Mouse (Mus musculus) limb, embryonic 12.5 days (tissue): ENCODE results near the gene Pdcd4. TPM values are rescaled to one million over a fixed set of nuclear protein-coding genes. Genes with fewer than 3 reads are reported as not detected.

Source experiments
- ATAC-seq: fragments of 200-750 bp; cut with Nextera tagmentation; 2 replicates; pipeline ENCODE4 v1.8.0; 2017; ENCODE audit warnings: low read depth, moderate TSS enrichment; ENCODE audit not compliant: insufficient number of reproducible peaks, insufficient read depth, low FRiP score, low TSS enrichment
- H3K27ac ChIP-seq: fragments of 300-500 bp; sonication (generic); 2 replicates; pipeline ENCODE4 v1.5.1; 2016; ENCODE audit warnings: mild to moderate bottlenecking, moderate library complexity
- H3K27me3 ChIP-seq: fragments of 300-500 bp; sonication (generic); 2 replicates; pipeline ENCODE4 v1.6.1; 2016; ENCODE audit warnings: mild to moderate bottlenecking, moderate library complexity
- H3K36me3 ChIP-seq: fragments of 300-500 bp; sonication (generic); 2 replicates; pipeline ENCODE4 v1.6.1; 2016; ENCODE audit warnings: mild to moderate bottlenecking, moderate library complexity
- H3K4me1 ChIP-seq: fragments of 300-500 bp; sonication (generic); replicated peaks from 2 replicates; pipeline ENCODE4 v1.6.1; 2016
- H3K4me2 ChIP-seq: fragments of 300-500 bp; sonication (generic); 2 replicates; pipeline ENCODE4 v1.6.1; 2016; ENCODE audit warnings: mild to moderate bottlenecking, moderate library complexity
- H3K4me3 ChIP-seq: fragments of 300-500 bp; sonication (generic); replicated peaks from 2 replicates; pipeline ENCODE4 v1.5.1; 2016; ENCODE audit warnings: mild to moderate bottlenecking
- H3K9ac ChIP-seq: fragments of 300-500 bp; sonication (generic); replicated peaks from 2 replicates; pipeline ENCODE4 v1.6.1; 2016; ENCODE audit warnings: mild to moderate bottlenecking, moderate library complexity
- H3K9me3 ChIP-seq: fragments of 300-500 bp; sonication (generic); 2 replicates; pipeline ENCODE4 v1.6.1; 2016; ENCODE audit warnings: mild to moderate bottlenecking, moderate library complexity
- WGBS: fragments of 180-500 bp; shearing (Covaris S2); methylation state at CpG from one replicate; pipeline ENCODE4 v1.1.7; 2016; 5-methylcytosine and 5-hydroxymethylcytosine counted together
- polyA plus RNA-seq: library from polyadenylated mRNA; unstranded; fragments of >200 nt; fragmentation: Nextera tagmentation; extraction: Ambion mirVana; gene quantifications from 2 replicates; pipeline ENCODE4 v1.2.1, GENCODE M21; 2016

Gene Pdcd4
- polyA plus RNA-seq, 1 experiment from 2014 or later: 107 TPM

DNA sequence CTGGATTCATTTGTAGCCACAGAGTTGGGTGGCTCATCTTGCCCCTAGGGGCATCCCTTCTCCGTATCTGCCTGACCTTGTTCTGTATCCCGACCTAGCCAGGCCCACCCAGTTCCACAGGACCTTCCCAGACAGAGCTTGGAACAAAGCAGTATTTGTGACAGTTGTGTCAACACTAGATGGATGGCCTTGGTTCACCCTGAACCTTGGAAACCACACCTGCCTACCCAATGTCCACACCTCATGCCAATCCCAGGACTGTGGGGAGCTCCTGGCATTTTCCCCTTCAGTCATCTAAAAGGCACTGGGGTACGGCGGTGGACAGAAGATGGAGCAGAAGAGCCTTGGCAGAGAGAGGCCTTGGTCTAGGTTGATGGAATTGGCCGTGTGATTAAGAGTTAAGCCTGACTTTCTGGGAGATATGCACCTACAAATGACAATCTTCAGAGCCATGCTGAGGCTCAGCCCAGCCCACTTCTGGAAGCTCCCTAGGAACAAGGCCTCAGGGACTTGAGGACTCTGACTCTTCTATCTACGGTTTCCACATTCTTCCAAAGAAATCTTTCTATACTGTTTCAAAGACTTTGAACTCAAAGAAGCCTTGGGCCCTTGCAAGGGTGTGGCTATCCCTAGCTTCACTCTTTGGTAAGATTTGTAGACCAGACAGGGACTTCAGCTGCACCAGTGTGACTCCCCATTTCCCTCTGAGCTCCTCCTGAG lies 18.9 kb upstream of the Pdcd4 start:
- 0 out of 2 replicates have a peak, but pooled peaks cover 4% of the 10 kb centered on the region for H3K27me3 ChIP-seq
- no peak for ATAC-seq
- 87% methylated on average over 6 of the region's 6 CpGs for WGBS
- peaks cover 8% of the 10 kb centered on the region; the same call in 1 of the 2 replicates for H3K4me1 ChIP-seq
- H3K27ac ChIP-seq: no peak overlapping the region
- H3K4me2 ChIP-seq: no peak overlapping the region
- no peak overlapping the region for H3K9ac ChIP-seq
- H3K4me3 ChIP-seq: no peak overlapping the region
- no peaks in the 10 kb centered on the region for H3K9me3 ChIP-seq
- H3K36me3 ChIP-seq: no peaks in the 10 kb centered on the region

DNA sequence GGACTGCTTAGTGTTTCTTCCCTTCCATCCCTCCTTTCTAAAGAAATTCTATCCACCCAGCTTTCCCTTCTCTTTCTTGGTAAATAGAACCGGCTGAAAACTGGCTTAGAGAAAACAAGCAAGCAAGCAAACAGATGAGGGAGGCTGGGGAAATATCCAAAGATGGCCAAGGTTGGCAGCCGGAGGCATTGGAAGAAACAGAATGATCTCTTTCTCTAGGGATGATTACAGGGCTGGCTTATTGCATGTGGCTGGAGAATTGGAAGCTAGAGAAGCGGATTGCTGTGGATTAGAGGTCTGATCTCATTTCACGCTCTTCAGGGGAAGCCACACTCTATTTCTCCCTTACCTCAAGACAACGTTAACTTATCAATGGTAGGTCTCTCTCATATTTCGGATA lies 16.8 kb upstream of the Pdcd4 start:
- Histone ChIP-seq H3K27ac (no peak overlapping the region), H3K9me3 (no peaks in the 10 kb centered on the region; the same call in 1 of the 2 replicates), H3K9ac (no peak overlapping the region), H3K4me1 (peaks cover 8% of the 10 kb centered on the region; the same call in 1 of the 2 replicates), H3K4me2 (no peak overlapping the region), H3K36me3 (no peaks in the 10 kb centered on the region), H3K27me3 (0 out of 2 replicates have a peak, but pooled peaks cover 4% of the 10 kb centered on the region), H3K4me3 (no peak overlapping the region)
- 87% methylated on average over 6 of the region's 6 CpGs for WGBS
- ATAC-seq: no peak

DNA sequence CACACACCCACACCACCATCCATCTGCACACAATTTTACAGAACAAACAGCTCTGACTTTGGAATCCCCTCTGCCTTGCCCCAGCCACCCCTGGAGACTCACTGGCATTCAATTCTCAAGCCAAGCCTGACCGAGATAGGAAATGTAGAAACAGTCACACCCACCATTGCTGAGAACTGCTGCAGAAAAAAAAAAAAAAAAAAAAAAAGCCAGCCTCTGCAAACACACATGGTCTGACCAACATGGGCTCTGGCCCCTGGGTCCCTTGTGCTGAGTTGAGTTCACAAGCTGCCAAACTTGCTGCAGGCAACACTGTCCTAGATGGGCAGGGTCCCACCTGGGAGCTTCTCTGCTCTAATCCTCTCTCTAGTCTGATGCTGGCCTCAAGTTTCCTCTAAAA lies 14.3 kb upstream of the Pdcd4 start:
- WGBS: 67% methylated on average over 1 of the region's 1 CpGs
- Histone ChIP-seq H3K27me3 (no peaks in the 10 kb centered on the region), H3K27ac (no peak overlapping the region), H3K4me3 (no peak overlapping the region), H3K4me1 (peaks cover 8% of the 10 kb centered on the region; the same call in 1 of the 2 replicates), H3K4me2 (no peak overlapping the region), H3K36me3 (no peaks in the 10 kb centered on the region), H3K9ac (no peak overlapping the region), H3K9me3 (no peaks in the 10 kb centered on the region; the same call in 1 of the 2 replicates)
- no peak for ATAC-seq

DNA sequence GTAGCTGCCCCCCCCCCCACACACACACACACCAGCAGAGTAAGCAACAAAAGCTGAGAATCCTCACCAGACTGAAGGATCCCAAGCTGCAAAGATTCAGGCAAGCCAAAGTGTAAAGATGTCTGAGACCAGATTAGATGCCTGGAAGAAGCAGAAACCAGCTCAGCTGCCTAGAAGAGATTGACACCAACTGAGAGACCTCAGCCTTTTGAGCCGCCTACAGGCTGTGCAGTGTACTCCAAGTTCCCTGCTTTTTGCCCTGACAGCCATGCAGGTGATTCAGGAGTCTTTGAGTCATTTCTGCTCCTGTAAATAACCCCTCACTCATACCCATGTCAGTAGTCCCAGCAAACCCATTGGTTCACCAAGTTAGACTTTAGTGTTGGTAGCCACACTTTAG lies 11.6 kb upstream of the Pdcd4 start:
- Histone ChIP-seq H3K4me1 (peaks cover 8% of the 10 kb centered on the region; the same call in 1 of the 2 replicates), H3K4me3 (no peak overlapping the region), H3K36me3 (no peaks in the 10 kb centered on the region), H3K27me3 (no peaks in the 10 kb centered on the region), H3K4me2 (no peak overlapping the region), H3K9ac (no peak overlapping the region), H3K27ac (no peak overlapping the region), H3K9me3 (no peaks in the 10 kb centered on the region; the same call in 1 of the 2 replicates)
- 73% methylated on average over 1 of the region's 1 CpGs for WGBS
- no peak for ATAC-seq

DNA sequence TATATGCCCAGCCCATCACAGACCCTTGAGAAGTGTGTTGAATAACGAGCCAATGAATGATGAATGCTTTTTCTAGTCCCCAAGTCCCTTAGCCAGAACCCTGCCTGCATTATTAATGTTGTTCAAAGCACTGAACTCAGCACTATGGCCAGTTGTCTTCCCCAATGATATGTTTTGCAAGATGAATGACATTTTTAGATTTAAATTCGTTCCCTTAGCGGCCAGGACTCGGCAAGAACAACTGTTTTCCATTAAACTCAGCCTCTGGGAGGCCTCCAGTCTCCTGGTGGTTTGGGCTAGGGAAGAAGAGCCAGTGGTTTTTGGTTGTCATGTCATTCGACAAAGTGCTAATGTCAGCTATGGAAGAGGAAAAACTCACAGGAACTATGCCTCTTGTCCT lies 10.2 kb upstream of the Pdcd4 start:
- Histone ChIP-seq H3K27ac (no peak overlapping the region), H3K4me1 (peaks cover 2% of the 10 kb centered on the region; the same call in 1 of the 2 replicates), H3K9me3 (no peaks in the 10 kb centered on the region; the same call in 1 of the 2 replicates), H3K9ac (no peak overlapping the region), H3K4me3 (no peak overlapping the region), H3K27me3 (no peaks in the 10 kb centered on the region), H3K4me2 (no peak overlapping the region), H3K36me3 (no peaks in the 10 kb centered on the region)
- ATAC-seq: no peak
- WGBS: 55% methylated on average over 5 of the region's 5 CpGs

DNA sequence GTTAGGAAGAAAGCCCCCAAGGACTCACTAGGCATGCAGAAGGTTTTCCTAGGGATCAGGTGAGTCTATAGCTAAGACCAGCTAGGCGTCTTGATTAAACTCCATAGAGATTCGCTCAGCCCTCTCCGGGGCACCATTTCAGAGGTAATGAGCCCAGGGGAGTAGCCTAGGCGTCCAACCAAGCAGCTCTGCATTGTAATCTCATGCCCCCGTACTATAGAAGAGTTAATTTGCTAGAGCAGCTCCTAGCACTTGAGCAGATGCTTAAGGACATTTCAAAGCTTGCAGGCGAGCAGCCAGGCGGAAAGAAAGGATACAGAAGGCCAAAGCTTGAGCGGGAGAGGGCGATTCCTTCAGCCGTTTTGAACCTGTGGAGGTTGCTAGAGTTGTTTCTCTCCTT lies 6.6 kb upstream of the Pdcd4 start:
- Histone ChIP-seq H3K36me3 (no peaks in the 10 kb centered on the region), H3K9ac (no peak overlapping the region), H3K27me3 (no peaks in the 10 kb centered on the region), H3K4me3 (no peak overlapping the region), H3K27ac (no peak overlapping the region), H3K4me1 (0 out of 2 replicates have a peak, but pooled peaks cover under 1% of the 10 kb centered on the region), H3K4me2 (no peak overlapping the region), H3K9me3 (no peaks in the 10 kb centered on the region)
- 79% methylated on average over 10 of the region's 10 CpGs for WGBS
- ATAC-seq: no peak

DNA sequence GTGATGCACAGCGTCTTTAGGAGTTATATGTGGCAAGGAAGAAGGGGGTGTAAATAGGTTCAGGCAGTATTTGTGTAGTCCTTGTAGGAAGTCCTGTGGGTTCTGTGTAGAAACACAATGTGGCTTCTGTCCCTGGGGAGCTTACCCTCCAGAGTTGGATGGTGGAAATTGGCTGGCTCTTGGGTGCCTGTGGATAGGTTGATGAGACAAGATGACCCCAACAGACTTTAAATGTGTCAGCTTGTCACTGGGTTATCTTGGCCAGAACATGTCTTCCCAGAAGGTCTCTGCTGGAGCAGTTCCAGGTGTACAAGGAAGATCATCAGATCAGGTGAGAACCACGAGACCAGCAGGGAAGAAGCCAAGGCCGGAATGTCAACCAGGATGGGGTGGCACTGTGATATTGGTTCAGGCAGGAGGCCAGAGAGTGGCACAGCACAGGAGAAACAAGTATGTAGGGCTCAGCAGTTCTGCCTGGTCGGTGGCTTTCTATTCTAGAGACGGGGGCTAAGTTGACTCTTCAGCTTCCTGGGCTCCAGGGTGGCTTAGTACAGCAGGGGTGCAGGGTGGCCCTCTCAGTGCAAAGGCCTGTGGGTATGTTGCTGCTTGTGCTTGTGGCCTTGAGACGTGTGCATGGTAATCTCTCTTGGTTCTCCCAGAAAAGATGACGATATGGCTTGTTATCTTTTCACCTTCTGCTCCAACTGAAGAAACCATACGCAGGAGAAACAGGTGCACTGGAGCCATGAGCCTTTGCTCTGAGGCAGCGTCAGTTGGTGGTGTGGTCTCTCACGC lies 5.3 kb upstream of the Pdcd4 start:
- peaks cover 10% of the 10 kb centered on the region; the same call in 1 of the 2 replicates for H3K4me1 ChIP-seq
- no peak overlapping the region for H3K4me3 ChIP-seq
- 85% methylated on average over 10 of the region's 10 CpGs for WGBS
- no peak overlapping the region for H3K27ac ChIP-seq
- H3K9me3 ChIP-seq: no peaks in the 10 kb centered on the region
- H3K36me3 ChIP-seq: no peaks in the 10 kb centered on the region
- no peak overlapping the region for H3K9ac ChIP-seq
- no peak for ATAC-seq
- no peak overlapping the region for H3K4me2 ChIP-seq
- H3K27me3 ChIP-seq: no peaks in the 10 kb centered on the region

DNA sequence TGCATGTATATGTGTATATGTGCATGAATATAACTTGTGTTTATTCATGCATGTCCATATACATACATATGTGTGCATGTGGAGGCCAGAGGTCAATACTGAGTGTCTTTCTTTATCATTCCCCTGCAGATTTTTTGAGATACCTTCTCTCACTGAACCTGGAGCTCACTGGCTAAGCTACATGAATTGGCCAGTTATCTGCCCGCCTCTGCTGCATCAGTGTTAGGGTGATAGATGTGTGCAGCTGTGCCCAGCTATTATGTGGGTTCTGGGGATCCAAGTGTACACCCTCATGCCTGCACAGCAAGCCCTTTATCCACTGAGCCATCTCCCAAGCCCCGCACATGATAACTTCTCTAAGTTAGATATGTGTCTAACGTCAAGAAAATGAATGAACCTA lies 4.2 kb upstream of the Pdcd4 start:
- Histone ChIP-seq H3K4me1 (peaks cover 21% of the 10 kb centered on the region), H3K36me3 (no peaks in the 10 kb centered on the region), H3K27me3 (no peaks in the 10 kb centered on the region), H3K4me2 (no peak overlapping the region), H3K9ac (no peak overlapping the region), H3K27ac (no peak overlapping the region), H3K9me3 (no peaks in the 10 kb centered on the region), H3K4me3 (no peak overlapping the region)
- 84% methylated on average over 3 of the region's 3 CpGs for WGBS
- no peak for ATAC-seq

DNA sequence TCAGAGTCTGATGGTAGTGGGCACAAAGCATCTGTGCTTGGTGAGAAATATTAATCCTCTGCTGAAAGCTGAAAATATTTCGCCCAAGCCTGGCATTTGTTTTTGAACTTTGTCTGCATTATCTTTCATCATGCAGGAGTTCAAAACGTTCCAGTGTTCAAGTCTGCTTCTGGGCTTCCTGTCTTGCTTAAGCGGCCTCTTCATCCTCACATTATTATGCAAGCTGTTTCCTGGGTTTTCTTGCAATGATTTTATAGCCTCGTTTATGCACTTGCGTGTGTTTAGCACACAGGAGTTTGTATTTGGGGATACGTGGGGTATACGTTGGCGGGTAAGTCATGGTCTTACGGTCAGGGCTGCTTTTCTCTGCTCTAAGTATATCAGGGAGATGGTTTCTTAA lies 3.7 kb upstream of the Pdcd4 start:
- Histone ChIP-seq H3K27me3 (no peaks in the 10 kb centered on the region), H3K9me3 (no peaks in the 10 kb centered on the region), H3K4me2 (no peak overlapping the region), H3K9ac (no peak overlapping the region), H3K4me3 (no peak overlapping the region), H3K36me3 (no peaks in the 10 kb centered on the region), H3K4me1 (peaks cover 26% of the 10 kb centered on the region), H3K27ac (no peak overlapping the region)
- WGBS: 68% methylated on average over 9 of the region's 9 CpGs
- ATAC-seq: no peak

DNA sequence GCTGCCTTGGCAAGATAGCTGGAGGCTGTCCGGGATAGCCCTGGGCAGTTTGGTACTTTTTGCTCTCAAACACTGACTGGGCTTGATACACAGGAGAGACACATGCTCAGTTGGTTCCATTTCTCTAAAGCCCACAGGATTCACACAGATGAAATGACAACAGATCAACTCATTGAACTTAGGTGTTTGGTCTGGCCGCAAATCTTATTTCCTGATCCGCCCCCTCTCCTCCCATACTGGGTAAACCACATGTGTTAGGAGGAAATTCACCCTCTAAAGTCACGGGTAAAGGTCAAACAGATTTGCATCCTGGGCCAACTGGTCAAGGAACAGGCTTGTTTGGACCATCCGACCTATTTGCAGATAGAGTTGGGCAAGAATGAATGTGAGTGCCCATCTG lies 2.5 kb upstream of the Pdcd4 start:
- Histone ChIP-seq H3K9ac (no peak overlapping the region), H3K4me2 (no peak overlapping the region), H3K4me1 (peaks cover 37% of the 10 kb centered on the region), H3K27ac (no peak overlapping the region), H3K4me3 (no peak overlapping the region), H3K27me3 (no peaks in the 10 kb centered on the region), H3K9me3 (no peaks in the 10 kb centered on the region), H3K36me3 (no peaks in the 10 kb centered on the region)
- no peak for ATAC-seq
- 68% methylated on average over 5 of the region's 5 CpGs for WGBS

DNA sequence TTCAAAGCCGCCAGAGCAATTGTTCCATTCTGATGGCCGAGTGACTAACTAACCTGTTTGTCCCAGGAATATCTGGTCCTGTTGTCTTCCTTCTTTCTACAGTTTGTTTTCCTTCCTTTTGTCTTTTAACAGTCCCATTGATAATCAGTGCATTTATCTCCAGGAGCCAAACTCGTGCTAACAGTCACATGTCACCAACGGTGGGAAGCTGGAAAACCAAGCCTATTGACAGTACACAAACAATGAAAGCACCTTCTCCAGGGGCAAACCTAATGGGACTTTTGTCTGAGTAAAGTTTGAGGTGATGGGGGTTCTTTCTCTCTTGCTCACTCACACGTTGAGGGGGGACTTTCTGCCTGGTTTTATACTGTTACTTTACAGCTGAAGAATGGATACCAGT lies 1.8 kb upstream of the Pdcd4 start:
- ATAC-seq: no peak
- 72% methylated on average over 5 of the region's 5 CpGs for WGBS
- no peak overlapping the region for H3K27ac ChIP-seq

More for the DNA sequence above, 1.8 kb upstream of the Pdcd4 start:
- Histone ChIP-seq H3K4me1 (peaks cover 44% of the 10 kb centered on the region), H3K9ac (no peak overlapping the region), H3K36me3 (no peaks in the 10 kb centered on the region), H3K27me3 (no peaks in the 10 kb centered on the region), H3K4me3 (no peak overlapping the region), H3K9me3 (no peaks in the 10 kb centered on the region), H3K4me2 (no peak overlapping the region)
